Mouse (Mus musculus) hindbrain, embryonic 12.5 days (tissue): ENCODE data around the gene Shkbp1. TPM values are rescaled to one million over a fixed set of nuclear protein-coding genes. Genes with fewer than 3 reads are reported as not detected.
A peak's percentile ranks its signal among the peaks of the same experiment; 100 is the strongest.

Experiments used
- ATAC-seq: fragments of 200-750 bp; cut with Nextera tagmentation; 2 replicates; pipeline ENCODE4 v1.8.0; 2017; ENCODE audit warnings: moderate TSS enrichment; ENCODE audit not compliant: low FRiP score
- H3K27ac ChIP-seq: fragments of 300-500 bp; sonication (generic); 2 replicates; pipeline ENCODE4 v1.5.1; 2016; ENCODE audit warnings: mild to moderate bottlenecking
- H3K27me3 ChIP-seq: fragments of 300-500 bp; sonication (generic); 2 replicates; pipeline ENCODE4 v1.6.1; 2016; ENCODE audit warnings: mild to moderate bottlenecking
- H3K36me3 ChIP-seq: fragments of 300-500 bp; sonication (generic); 2 replicates; pipeline ENCODE4 v1.6.1; 2016; ENCODE audit warnings: mild to moderate bottlenecking
- H3K4me1 ChIP-seq: fragments of 300-500 bp; sonication (generic); 2 replicates; pipeline ENCODE4 v1.6.1; 2016
- H3K4me2 ChIP-seq: fragments of 300-500 bp; sonication (generic); replicated peaks from 2 replicates; pipeline ENCODE4 v1.6.1; 2016; ENCODE audit warnings: mild to moderate bottlenecking
- H3K4me3 ChIP-seq: fragments of 300-500 bp; sonication (generic); 2 replicates; pipeline ENCODE4 v1.5.1; 2016; ENCODE audit warnings: mild to moderate bottlenecking
- H3K9ac ChIP-seq: fragments of 300-500 bp; sonication (generic); 2 replicates; pipeline ENCODE4 v1.6.1; 2016; ENCODE audit warnings: mild to moderate bottlenecking, moderate library complexity
- H3K9me3 ChIP-seq: fragments of 300-500 bp; sonication (generic); replicated peaks from 2 replicates; pipeline ENCODE4 v1.6.1; 2016; ENCODE audit warnings: mild to moderate bottlenecking
- WGBS: fragments of 180-500 bp; shearing (Covaris S2); methylation state at CpG from one replicate; pipeline ENCODE4 v1.1.7; 2016; 5-methylcytosine and 5-hydroxymethylcytosine counted together
- polyA plus RNA-seq: library from polyadenylated mRNA; unstranded; fragments of >200 nt; fragmentation: Nextera tagmentation; extraction: Ambion mirVana; gene quantifications from 2 replicates; pipeline ENCODE4 v1.2.1, GENCODE M21; 2016

The Shkbp1 gene
- polyA plus RNA-seq, 1 experiment from 2014 or later: 72.4 TPM

DNA sequence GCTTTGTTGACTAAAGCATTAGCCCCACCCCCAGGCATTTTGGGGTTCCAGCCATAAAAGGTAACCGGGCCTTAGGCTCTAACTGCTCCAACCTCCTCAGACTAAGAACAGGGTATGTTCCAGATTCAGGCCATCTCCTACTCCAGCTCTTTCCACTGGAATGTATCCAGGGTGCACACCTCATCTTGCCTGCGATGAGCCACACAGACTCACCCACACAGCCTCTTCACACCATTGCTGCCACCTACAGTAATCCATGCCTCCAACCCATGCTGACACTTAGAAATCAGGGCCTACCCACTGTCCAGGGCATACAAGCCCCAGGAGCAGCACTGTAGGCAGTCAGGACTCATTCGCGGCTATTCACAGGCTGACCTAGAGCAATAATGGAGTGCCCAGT lies 16.7 kb downstream of the Shkbp1 start:
- ATAC-seq: no peak
- H3K9me3 ChIP-seq: no peaks in the 10 kb centered on the region
- peak overlapping the region; percentile 38 for H3K9ac ChIP-seq
- peaks cover 30% of the 10 kb centered on the region for H3K4me1 ChIP-seq
- peaks cover 26% of the 10 kb centered on the region for H3K36me3 ChIP-seq
- H3K4me2 ChIP-seq: peak overlapping the region; percentile 40
- peaks cover 50% of the 10 kb centered on the region for H3K27me3 ChIP-seq
- no peak overlapping the region for H3K27ac ChIP-seq
- WGBS: 65% methylated on average over 4 of the region's 4 CpGs
- peak overlapping the region; percentile 14 for H3K4me3 ChIP-seq

DNA sequence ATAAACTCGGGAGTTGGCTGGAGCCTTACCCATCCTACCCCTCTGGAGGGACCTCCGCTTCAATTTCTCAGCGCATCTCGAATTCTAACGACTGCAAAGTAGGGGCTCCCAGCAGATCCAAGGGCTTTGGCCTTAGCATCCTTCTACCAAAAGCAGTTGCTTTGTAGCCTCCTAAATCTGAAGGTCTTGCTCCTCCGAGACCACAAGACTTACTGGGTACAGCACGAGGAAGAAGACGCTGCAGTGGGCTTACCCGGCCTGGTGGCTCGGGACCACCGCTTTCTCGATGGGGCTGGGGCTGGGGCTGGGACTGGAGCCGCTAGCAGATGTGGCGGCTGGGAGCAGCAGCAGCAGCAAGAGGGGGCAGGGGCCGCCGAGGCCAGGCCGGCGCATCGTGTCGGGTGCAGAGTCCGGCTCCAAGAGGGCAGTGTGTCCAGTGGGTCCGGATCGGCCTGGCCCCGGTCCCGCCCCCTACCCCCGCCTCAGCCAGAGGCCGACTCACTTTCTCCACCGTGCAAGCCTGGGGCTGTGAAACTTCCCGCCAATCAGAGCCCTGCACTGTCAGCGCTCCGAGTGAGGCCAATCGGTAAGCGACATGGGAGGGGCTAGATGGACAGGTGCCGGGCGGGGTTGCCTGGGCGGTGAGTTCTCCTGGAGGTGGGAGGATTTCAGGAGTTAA lies 18.5 kb downstream of the Shkbp1 start, which contains the start of gene Ltbp4:
Gene Ltbp4 (minus strand): TSS at position 518 of the 679 bp plus-strand sequence.
- Histone ChIP-seq H3K27me3 (peaks cover 67% of the 10 kb centered on the region), H3K9me3 (no peaks in the 10 kb centered on the region), H3K4me1 (peaks cover 46% of the 10 kb centered on the region), H3K4me2 (peak within 1 kb of the TSS; percentile 61), H3K4me3 (peak within 1 kb of the TSS; percentile 35), H3K9ac (peak within 1 kb of the TSS; percentile 47), H3K27ac (no peak within 1 kb of the TSS), H3K36me3 (peaks cover 12% of the 10 kb centered on the region)
- under 1% methylated on average over 36 of the region's 36 CpGs for WGBS
- ATAC-seq: peak; percentile 12; the same call in 1 of the 2 replicates

DNA sequence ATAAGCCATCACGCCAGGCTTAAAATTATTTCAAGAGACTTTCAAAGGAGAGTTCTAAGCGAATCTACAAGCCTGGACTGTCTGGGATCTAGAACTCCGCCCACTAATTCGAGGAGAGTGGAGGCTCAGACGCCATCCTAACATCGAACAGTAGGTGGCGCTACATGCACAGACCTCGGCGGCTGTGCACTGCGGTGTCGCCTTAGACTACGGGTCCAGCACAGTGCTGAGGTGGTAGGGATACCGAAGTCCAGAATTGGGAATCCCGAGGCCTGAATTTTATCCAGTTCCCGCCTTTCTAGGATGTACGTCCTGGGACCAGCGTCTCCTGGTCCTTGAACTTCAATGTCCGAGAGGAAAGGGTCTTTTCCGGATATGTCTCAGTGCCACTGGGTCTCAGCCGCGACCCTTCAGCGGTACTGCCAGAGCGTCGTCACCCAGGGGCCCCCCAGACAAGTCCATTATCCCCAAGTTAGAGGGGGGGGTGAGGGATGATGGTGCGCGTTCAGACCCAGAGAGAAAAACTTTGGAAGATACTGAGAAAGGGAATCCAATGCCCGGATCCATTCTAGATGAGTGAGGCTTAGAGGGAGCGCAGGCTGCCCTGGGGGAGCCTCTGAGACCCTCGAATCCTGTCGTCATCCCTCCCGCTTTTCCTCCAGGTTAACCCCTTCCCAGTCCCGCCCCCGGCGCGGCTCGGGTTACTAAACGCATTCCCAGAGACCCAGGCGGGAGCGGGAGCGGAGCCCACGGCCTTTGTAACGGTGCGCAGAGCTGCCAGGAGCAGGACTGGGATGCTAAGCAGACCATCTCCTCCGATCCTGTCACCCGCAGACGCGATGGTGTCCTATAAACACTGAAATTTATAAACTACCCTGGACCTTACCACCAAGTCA lies 19.6 kb downstream of the Shkbp1 start:
- Histone ChIP-seq H3K27ac (no peak overlapping the region), H3K9me3 (no peaks in the 10 kb centered on the region), H3K4me2 (peak overlapping the region; percentile 61), H3K27me3 (peaks cover 78% of the 10 kb centered on the region), H3K9ac (0 out of 2 replicates have a peak overlapping the region, but pooled peaks have one; percentile 15), H3K4me3 (peak overlapping the region; percentile 35), H3K4me1 (peaks cover 46% of the 10 kb centered on the region), H3K36me3 (peaks cover 2% of the 10 kb centered on the region)
- under 1% methylated on average over 47 of the region's 47 CpGs for WGBS
- ATAC-seq: peak; percentile 83

DNA sequence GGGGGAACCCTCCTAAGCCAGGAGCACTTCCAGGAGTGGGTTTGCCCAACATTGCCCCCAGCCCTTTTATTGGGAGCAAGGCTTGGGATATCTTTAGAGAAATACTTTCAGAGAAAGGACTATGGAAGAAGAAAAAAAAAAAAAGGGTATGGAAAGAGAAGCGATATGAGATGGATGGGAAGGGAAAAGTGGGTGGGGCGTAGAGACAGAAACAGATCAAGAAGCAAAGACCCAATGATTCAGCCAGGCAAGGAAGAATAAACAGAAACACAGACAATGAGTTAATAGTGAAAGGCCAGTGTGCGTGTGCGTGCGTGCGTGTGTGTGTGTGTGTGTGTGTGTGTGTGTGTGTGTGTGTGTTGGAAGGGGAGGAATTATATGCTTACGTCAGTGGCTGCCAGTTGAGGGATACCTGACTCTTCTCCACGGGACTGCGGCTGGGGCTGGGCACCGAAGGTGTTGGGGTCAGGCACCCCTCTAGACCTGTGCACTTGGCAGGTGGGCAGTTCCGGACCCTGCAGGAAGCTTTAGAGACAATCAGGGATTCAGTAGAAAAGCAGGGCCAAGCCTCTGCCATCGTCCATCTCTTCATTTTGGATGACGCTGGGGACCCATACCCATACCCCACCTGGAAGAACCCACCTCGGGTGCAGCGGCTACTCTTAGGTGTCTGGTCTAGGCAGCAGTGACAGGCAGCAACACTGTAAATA lies 20.7 kb downstream of the Shkbp1 start:
- ATAC-seq: peak; percentile 0; the same call in 1 of the 2 replicates
- Histone ChIP-seq H3K9me3 (no peaks in the 10 kb centered on the region), H3K9ac (no peak overlapping the region), H3K27me3 (peaks cover 89% of the 10 kb centered on the region), H3K27ac (no peak overlapping the region), H3K36me3 (no peaks in the 10 kb centered on the region), H3K4me1 (peaks cover 55% of the 10 kb centered on the region), H3K4me2 (no peak overlapping the region), H3K4me3 (no peak overlapping the region)
- 50% methylated on average over 15 of the region's 15 CpGs for WGBS

DNA sequence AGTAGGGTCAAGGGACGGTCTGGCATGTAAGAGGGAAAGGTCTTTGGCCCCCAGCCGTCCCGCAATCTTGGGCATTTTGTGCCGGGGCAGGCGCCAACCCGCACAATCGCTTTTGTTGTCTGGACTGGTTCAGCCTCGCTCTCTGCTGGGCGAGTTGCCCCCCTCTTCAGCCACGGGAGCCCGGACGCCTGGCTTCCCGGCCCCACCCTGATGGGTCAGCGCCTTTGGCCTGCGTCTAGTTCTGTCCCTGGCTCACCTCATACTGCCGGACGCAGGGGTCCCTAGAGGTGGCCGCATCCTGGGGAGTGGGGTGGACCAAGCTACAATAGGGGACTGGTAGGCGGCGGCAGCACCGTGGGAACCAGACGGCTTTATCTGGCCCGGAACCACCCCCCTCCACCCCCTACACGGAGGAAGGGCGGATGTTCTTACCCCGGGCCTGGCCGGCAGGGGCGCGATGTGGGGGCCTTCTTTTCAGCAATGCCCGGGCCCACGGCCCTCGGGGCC lies 21.4 kb downstream of the Shkbp1 start:
- under 1% methylated on average over 27 of the region's 32 CpGs for WGBS
- H3K9me3 ChIP-seq: no peaks in the 10 kb centered on the region
- peaks cover 57% of the 10 kb centered on the region for H3K4me1 ChIP-seq
- H3K4me2 ChIP-seq: peak overlapping the region; percentile 83
- peak overlapping the region; percentile 44 for H3K4me3 ChIP-seq
- H3K27ac ChIP-seq: no peak overlapping the region
- H3K9ac ChIP-seq: peak overlapping the region; percentile 18
- ATAC-seq: no peak
- peaks cover 96% of the 10 kb centered on the region for H3K27me3 ChIP-seq
- H3K36me3 ChIP-seq: no peaks in the 10 kb centered on the region

DNA sequence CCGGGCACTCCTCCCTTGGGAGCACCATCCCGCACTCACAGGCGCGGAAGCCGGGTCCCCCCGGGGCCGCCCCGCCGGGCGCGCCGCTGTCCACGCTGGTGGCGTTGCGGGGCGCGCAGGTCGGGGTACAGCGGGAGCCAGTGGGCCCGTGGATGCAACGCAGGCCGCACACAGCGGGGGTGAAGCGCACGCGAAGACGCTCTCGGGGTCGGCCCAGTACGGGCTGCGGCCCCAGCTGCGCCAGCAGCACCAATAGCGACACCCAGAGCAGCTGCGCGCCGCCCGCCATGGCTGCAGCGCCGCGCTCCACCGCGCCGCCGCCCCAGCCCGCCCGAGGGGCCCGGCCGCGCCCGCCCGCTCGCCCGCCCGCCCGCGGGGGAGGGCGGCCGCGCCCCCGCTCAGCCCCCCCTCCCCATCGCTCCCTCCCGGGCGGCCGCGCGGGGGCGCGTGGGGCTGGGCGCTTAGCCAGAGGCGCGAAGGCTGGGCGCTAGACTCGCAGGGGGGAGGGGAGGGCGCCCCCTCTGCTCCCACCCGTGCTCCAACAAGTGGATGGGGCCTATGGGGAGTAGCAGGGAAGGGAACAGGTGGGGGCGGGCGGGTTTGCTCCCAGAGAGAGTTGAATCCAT lies 22.4 kb downstream of the Shkbp1 start:
- Histone ChIP-seq H3K27ac (no peak overlapping the region), H3K4me1 (peaks cover 54% of the 10 kb centered on the region), H3K4me3 (peak overlapping the region; percentile 44), H3K27me3 (peaks cover 97% of the 10 kb centered on the region), H3K4me2 (peak overlapping the region; percentile 83), H3K9ac (peak overlapping the region; percentile 51), H3K36me3 (no peaks in the 10 kb centered on the region), H3K9me3 (no peaks in the 10 kb centered on the region)
- ATAC-seq: 0 out of 2 replicates have a peak, but pooled peaks have one; percentile 10
- WGBS: under 1% methylated on average over 42 of the region's 77 CpGs

DNA sequence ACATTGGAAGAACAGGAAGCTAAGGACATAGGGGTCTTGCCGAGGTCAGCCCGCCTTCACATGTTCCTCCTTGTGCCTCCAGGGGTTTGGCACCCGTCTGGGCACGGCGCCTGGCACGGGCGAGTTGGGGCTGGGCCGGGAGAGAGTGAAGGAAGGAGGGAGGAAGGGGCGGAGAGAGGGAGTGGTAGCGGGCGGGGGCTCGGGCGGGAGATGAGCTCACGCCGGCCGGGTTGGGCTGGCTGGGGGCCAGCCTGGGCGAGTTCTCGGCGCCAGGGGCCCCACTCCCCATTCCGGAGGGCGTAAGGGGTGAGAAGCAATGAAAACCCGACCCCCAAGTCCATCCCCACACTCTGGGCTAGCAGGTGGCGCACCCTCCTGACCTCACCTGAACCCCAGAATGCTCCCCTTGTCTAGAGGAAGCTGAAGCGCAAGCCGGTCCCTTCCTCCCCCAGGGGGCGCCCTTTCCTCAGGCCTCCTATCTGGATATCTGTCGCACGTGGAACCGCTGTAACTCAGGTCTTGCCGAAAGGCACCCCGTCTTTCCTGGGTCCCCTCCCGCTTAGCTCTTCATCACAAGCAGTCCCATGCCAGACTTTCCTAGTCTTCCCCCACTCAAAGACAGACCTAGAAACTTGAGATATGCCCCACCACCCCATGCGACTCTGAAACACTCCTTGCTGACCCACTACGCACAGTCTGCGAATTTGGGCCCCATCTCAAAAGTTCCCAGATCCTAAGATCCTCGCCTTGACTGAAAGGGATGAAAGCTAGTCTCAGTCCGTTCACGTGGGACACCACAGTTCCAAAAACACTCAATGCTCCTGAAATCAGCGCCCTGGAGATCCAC lies 23.2 kb downstream of the Shkbp1 start:
- H3K36me3 ChIP-seq: no peaks in the 10 kb centered on the region
- no peaks in the 10 kb centered on the region for H3K9me3 ChIP-seq
- H3K27ac ChIP-seq: no peak overlapping the region
- ATAC-seq: no peak
- H3K9ac ChIP-seq: peak overlapping the region; percentile 51
- H3K4me3 ChIP-seq: peak overlapping the region; percentile 44
- H3K27me3 ChIP-seq: peaks cover 97% of the 10 kb centered on the region
- peak overlapping the region; percentile 83 for H3K4me2 ChIP-seq
- 3% methylated on average over 26 of the region's 39 CpGs for WGBS
- peaks cover 53% of the 10 kb centered on the region for H3K4me1 ChIP-seq

DNA sequence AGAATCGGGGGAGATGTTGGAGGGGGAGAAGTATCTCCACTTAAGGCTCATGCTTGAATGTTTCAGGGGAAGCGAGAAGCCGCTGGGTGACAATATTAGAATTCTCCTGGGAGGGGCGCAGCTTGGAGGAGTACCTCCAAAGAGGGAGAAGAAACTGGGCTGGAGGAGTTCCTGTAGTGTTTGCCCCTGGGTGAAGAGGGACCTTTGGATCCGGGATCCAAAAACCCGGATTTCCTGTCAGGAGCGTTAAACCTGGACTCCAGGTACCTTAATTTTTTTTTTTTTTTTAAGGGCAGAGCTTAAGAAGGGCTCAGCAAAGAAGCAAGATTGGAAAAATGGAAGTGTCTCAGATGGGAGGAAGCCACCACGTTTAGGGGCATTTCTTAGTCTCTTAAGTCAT lies 24.0 kb downstream of the Shkbp1 start:
- no peak for ATAC-seq
- Histone ChIP-seq H3K4me2 (no peak overlapping the region), H3K9ac (no peak overlapping the region), H3K27ac (no peak overlapping the region), H3K9me3 (no peaks in the 10 kb centered on the region), H3K4me3 (no peak overlapping the region), H3K27me3 (peaks cover 97% of the 10 kb centered on the region), H3K4me1 (peaks cover 47% of the 10 kb centered on the region), H3K36me3 (no peaks in the 10 kb centered on the region)
- WGBS: 7% methylated on average over 8 of the region's 8 CpGs

DNA sequence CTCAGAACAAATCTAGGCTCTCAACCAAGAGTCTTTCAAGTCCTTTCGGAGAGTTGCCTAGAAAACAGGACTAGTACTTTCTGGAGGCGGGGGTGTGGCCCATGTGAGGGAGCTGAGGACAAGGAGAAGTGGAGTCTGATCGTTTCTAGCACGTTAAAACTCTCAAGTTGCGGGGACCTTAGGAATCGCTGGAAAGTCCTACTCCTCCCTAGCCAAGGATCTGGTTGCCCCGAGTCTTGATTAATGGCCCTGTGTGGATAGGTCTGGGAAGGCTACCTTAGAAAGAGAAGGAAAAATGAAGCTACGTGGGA lies 24.3 kb downstream of the Shkbp1 start:
- 3% methylated on average over 8 of the region's 8 CpGs for WGBS
- H3K4me1 ChIP-seq: peaks cover 45% of the 10 kb centered on the region

DNA sequence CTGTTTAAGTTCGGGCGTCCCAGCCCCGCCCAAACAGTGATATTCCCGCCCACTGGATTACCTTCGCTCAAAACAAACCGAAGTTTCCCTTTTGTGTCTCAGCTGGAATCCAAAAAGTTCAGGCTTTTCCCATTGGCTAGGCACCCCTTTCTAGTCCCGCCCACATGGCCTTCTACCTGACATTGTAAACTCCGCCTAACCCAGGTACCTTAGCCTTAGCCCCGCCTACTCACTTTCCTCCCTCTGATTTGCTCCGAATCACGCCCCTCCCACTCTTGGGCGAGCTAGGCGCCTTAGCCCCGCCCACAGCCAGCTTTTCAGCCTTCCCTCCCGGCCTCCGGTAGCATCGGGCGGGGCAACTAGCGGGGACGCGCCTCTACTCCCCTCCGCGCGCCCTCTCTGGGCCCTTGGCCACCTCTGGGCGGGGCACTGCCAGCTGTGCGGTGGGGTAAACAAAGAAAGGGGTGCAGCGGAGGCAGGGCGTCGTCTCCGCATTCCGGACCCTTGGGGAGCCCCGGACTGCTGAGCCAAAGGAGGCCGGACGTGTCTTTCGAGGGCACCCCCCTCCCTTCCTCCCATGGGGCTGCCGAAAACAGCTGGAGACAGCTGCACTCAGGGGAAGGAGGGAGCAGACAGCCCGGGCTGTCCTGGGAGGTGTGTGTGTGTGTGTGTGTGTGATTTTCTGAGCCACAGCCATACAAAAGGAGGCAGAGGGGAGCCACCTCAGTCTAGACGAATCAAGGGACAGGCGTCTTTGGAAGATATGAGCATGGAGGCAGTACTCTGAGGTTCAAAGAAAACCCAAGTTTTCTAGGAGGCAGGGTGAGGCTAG lies 24.9 kb downstream of the Shkbp1 start:
- Histone ChIP-seq H3K36me3 (no peaks in the 10 kb centered on the region), H3K4me2 (peak overlapping the region; percentile 50), H3K4me1 (peaks cover 45% of the 10 kb centered on the region), H3K4me3 (peak overlapping the region; percentile 29), H3K27me3 (peaks cover 98% of the 10 kb centered on the region), H3K9ac (no peak overlapping the region), H3K9me3 (no peaks in the 10 kb centered on the region), H3K27ac (no peak overlapping the region)
- 1% methylated on average over 39 of the region's 39 CpGs for WGBS
- no peak for ATAC-seq

More for the DNA sequence above, 24.3 kb downstream of the Shkbp1 start:
- no peak for ATAC-seq
- H3K4me2 ChIP-seq: no peak overlapping the region
- H3K9ac ChIP-seq: no peak overlapping the region
- peaks cover 97% of the 10 kb centered on the region for H3K27me3 ChIP-seq
- H3K9me3 ChIP-seq: no peaks in the 10 kb centered on the region
- no peak overlapping the region for H3K27ac ChIP-seq
- peak overlapping the region; percentile 29; the same call in 1 of the 2 replicates for H3K4me3 ChIP-seq
- no peaks in the 10 kb centered on the region for H3K36me3 ChIP-seq
